Mouse (Mus musculus): ENCODE measurements around the gene Glt28d2. TPM values are rescaled to one million over a fixed set of nuclear protein-coding genes. Genes with fewer than 3 reads are reported as not detected.

Glt28d2 gene
- polyA plus RNA-seq (2012; rRNA removed) = 0.15 and 0.23 TPM in 2 replicates

GRCm38 (mm10) chr3:85887239-85887827, at the start of gene Glt28d2, which contains the start of gene Gm37240:
TSS of gene Glt28d2 (minus strand) at chr3:85887516.
TSS of gene Gm37240 (minus strand) at chr3:85887518.

Other genes starting within 250 kb of the Glt28d2 start
- 0.49 and 1.0 TPM in 2 replicates for gene Fam160a1, start 70.2 kb downstream of the Glt28d2 start, polyA plus RNA-seq (2012; rRNA removed)
- 0.43 and 0.55 TPM in 2 replicates for gene Gm37240, start within 50 bp of the Glt28d2 start, polyA plus RNA-seq (2012; rRNA removed)
- 12.7 and 17.6 TPM in 2 replicates for gene Sh3d19, start 83.6 kb upstream of the Glt28d2 start, polyA plus RNA-seq (2012; rRNA removed)
- not detected in 2 replicates for gene Prss48, start 115.0 kb upstream of the Glt28d2 start, polyA plus RNA-seq (2012; rRNA removed)

All from central nervous system, embryonic 14 days (tissue).